Mouse (Mus musculus) embryonic fibroblast, embryonic 13.5 days (primary cell): ENCODE results near the gene C2cd5.

Experiments
- CTCF ChIP-seq: IDR thresholded peaks from 2 replicates; pipeline ENCODE4 v1.5.1; 2011; ENCODE audit warnings: mild to moderate bottlenecking, control low read depth, low read length, moderate library complexity, borderline replicate concordance; ENCODE audit not compliant: insufficient read depth
- POLR2A ChIP-seq: IDR thresholded peaks from 2 replicates; pipeline ENCODE4 v1.6.1; 2011; ENCODE audit warnings: low read depth, mild to moderate bottlenecking, control low read depth, low read length, moderate library complexity

DNA sequence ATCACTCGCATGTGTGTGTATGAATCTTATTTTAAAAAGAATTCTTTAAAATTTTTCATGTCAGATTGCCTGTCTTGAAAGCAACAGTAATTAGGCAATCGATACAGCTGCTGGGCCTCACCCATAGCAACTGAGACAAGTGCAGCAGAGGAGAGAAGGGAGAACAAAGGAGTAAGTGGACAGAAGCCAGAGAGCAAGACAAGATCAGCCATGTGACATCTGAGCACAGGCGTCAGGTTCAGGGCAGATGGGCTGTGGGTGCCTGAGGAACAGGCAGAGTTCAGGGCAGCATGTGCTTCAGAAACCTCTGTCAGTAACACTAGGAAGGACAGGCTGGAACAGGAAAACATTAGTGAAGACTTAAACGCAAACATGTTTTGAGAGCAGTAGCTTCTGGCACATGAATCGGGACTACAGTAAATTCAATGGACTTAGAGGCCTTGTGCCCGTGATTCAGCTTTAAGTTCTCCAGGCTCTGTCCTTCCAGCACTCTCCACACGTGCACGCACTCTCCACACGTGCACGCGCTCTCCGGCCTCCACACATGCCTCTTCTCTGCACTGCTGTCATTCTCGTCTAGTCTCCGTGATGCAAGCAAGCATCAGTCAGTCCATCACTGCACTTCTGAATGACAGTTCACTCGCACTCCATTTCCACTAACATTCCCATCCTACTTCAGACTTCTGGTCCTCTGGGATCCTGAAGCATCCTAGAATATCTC lies 52.2 kb downstream of the C2cd5 start:
- TF ChIP-seq POLR2A = no peak
- TF ChIP-seq CTCF = no peak
